Mouse (Mus musculus) spleen, embryonic (tissue): ENCODE results near the gene Dlgap3.

ENCODE experiments used
- CTCF ChIA-PET: fragments of 350-600 bp; sonication (Branson Sonifier 250); formaldehyde crosslinking; loops from one replicate; lab custom pipeline; 2022; lab: Charles Lee

The Dlgap3 gene

DNA sequence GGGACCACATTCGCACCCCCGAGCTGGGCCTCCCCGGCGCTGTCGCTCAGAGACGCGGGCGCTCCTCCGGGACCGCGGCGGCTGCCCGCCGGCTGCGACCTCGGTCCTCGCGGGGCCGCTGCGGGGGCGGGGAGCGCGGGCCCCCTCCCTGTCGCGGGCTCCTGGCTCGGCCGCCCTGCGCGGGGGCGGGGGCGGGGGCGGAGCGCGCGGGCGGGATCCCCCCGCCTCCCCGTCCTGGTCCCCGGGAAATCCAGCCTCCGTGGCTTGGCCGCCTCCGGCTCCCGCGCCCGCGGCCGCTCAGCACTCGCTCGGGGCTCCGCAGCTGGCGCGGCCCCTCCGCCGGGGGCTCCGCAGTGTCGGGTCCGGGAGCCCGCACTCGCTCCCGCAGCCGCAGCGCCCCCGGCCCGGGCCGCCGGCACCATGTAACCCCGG, at the start of gene Dlgap3:
Dlgap3 (plus strand) TSS at position 291 of the 432 bp plus-strand sequence.
- CTCF ChIA-PET = no interaction called here

DNA sequence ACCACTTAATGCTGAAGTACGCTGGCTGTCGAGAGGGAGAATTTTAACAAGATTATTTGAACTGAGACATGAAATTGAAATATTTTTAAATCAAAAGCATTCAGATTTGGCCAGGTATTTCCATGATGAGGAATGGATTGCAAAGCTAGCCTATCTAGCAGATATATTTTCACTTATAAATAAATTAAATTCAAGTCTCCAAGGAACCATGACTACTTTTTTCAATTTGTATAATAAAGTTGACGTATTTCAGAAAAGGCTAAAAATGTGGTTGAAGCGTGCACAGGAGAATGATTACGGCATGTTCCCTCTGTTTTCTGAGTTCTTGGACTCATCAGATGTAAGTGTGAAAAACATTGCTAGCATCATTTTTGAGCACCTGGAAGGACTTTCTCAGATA, 45.6 kb upstream of the Dlgap3 start, which contains the start of gene Tmem35b:
Tmem35b (plus strand) TSS at position 301 of the 400 bp plus-strand sequence.
- CTCF ChIA-PET = no interaction called here

DNA sequence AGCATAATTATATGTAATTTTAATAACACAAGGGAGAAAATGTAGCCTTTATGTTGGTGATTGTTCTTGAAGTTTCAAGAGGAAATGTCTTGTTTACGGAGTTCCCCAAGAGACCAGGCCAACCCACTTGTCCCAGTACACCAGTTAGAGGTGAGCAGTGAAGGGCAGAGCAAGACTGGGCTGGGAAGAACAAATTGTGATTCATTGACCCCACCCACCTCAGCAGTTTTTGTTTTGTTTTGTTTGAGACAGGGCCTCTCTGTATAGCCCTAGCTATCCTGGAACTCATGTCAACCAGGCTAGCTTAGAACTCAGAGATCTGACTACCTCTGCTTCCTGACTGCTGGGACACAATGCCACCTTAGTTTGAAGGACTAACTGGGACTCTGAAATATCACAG, 44.7 kb upstream of the Dlgap3 start:
- CTCF ChIA-PET = no interaction called here

DNA sequence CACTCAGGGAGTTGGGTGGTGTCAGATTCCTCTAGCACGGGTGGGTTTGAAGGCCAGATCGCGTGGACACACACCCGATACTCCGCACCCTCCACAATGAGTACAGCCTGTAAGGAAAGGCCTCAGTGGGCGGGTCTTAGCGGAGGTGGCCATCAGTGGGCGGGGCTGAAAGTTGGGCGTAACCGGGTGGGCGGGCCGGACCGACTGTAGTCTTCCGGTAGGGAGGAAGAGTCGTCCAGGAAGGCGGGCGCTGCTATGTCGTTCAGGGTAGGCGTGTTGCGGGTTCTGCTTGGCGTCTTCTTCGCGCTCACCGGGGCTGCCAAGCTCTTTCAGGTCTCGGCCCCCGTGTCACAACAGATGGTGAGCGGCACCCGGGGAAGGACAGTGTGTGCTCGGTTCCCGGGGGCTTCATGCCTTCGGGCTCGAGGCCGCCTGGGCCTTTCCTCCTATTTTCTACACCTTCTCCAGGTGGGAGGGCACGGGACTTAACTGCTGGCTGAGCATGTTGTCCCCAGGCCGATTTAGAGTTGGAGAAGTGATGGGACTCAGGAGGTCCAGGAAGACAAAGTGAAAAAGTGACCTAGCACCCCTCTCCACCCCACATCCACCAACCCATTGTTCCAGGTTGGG, 43.1 kb upstream of the Dlgap3 start:
- CTCF ChIA-PET = no interaction called here

DNA sequence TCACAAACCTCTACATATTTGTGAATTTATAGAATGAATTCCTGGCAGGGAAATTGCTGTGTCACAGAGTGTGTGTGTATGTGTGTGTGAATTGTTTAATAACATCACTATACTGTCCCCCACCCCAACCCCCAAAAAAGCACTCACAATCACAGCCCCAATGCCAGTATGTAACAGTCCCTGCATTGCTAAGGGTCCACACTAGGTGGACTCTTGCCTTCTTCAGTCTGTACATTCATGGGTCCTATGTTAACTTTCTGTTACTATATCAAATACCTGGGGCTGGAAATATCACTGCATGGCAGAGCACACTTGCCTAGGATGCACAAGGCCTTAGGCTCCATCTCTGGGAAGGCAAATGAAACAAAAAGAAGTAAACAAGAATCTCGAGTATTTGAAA, 34.3 kb upstream of the Dlgap3 start:
- CTCF ChIA-PET = no interaction called here

DNA sequence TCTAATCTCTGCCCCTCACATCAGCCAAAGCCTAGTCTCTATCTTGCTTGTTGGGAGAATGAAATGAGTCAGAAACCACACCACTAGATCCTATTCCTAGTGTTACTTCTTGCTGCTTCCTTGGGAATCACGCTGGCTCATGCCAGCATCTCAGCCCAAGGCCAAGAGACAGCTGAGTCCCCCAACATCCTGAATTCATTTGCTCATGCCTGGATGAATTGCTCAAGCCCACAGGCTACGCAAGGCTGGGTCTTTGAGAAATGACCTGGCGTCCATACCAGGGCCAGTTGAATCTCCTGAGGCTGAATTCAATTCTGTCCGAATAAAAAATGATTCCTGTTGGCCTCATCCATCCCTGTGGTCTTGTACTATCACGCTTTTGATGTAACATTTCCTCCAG, 31.4 kb upstream of the Dlgap3 start:
- CTCF ChIA-PET = no interaction called here

DNA sequence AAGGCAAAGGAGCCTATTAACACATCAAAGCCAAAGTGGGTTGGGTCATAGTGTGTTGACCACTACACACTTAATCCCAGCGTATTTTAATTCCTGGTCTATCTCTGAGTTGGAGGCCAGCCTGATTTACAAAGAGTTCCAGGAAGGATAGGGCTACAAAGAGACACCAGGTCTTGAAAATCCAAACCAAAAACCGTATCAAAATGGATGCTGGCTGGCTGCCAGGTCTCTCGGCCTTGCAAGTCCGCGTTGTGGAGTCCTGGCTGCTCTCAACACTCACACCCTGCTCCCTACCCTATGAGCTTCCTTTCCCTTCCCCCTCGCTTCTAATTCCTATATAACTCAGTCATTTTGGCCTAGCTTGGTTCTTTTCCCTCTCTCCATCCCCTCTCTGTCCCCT, 30.5 kb upstream of the Dlgap3 start:
- CTCF ChIA-PET = no interaction called here

DNA sequence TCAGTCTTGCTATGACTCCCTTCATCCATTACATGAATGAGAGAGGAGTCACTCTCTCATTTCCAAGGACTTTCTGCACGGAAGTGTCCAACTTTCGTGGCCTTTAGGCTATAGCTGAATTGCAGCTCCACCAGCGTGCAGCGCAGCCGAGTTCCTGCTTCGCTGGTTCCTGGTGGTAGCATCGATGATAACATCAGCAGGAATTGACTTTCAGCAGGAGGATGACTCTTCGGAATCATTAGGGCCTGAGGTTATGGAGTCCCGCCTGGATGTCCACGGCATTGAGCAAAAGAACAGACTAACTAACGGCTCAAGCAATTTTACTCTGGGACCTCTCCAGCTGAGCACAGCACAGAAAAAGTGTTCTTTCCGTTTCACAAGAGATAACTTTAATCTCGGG, 19.0 kb upstream of the Dlgap3 start:
- CTCF ChIA-PET = no interaction called here

DNA sequence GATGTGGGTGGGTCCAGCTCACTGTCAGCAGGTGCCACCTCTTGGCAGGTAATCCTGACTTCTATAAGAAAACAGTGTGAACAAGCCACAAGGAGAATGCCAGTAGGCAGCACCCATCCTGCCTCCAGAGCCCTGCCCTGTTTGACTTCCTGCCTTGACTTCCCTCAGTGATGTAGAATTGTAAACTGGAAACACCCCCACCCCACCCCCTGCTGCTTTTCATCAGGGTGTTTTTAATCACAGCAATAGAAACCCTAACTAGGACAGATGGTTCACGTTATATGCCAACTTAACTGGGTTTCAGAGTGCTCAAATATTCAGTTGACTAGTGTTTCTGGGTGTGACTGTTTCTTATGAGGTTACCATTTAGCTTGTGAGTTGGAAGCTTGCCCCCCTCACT, 15.7 kb upstream of the Dlgap3 start:
- CTCF ChIA-PET = no interaction called here

DNA sequence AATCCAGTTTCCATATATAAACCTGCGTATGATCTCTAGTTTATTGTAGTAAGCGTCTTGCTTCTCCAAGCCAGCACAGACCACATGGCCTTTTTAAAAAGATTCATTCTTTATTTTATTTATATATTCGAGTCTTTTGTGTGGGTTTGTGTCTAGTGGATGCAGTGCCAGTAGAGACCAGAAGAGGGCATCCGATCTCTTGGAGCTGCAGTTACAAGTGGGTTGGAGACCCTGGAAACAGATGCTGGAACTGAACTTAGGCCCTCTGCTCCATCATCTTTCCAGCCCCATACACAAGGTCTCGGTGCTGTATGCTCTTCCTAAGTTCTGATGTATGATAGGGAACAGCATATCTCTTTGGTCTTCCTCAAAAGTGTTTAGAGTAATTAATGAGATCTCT, 13.2 kb upstream of the Dlgap3 start:
- CTCF ChIA-PET = no interaction called here

DNA sequence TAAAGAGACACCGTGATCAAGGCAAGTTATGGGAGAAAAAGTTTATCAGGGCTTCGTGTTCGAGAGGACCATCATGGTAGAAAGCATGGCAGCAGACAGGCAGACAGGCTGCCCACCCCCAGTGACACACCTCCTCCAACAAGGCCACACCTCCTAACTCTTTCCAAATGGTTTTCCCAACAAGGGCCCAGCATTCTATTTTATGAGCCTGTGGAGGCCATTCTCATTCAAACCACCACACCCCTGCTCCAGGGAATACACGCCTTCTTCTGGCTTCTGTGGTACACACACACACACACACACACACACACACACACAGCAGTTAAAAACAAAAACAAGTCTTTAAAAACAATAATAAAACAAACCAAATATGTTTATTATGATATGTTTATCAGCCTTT, 11.3 kb upstream of the Dlgap3 start:
- CTCF ChIA-PET = no interaction called here

DNA sequence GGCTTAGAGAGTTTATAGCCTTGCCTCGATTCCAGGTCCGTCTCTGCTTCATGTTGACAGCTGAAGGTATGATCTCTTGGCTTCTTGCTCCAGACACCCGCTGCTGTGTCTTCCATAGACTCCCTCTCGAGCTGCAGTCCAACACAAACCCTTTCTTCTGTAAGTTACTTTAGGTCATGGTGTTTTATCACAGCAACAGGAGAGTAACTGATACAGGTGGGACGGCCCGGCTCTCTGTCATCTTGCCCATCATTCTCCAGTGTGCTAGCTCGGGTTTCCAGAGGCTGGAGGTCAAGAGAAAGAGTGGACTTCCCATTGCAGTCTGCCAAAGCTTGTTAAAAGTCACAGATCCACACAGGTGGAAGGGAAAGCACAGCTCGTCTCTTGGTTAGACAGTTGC, 5.1 kb upstream of the Dlgap3 start:
- CTCF ChIA-PET = no interaction called here

DNA sequence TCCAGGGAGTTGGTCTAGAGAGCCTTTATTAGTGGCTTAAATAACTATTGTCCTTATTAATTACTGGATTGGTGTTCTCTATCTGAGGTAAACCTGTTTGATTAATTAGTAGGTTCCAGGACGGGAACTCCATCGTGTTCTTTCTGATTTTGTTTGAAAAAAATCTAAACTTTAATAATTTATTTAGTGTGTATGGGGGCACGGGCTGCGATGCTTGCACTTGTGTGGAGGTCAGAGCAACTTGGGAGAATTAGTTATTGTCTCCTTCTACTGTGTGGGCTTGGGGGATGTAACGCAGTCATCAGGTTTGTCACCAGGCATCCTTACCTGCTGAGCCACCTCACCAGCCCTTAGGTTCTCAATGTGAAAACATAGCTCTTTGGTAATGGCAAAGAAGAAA, 1.9 kb upstream of the Dlgap3 start:
- CTCF ChIA-PET = no interaction called here

DNA sequence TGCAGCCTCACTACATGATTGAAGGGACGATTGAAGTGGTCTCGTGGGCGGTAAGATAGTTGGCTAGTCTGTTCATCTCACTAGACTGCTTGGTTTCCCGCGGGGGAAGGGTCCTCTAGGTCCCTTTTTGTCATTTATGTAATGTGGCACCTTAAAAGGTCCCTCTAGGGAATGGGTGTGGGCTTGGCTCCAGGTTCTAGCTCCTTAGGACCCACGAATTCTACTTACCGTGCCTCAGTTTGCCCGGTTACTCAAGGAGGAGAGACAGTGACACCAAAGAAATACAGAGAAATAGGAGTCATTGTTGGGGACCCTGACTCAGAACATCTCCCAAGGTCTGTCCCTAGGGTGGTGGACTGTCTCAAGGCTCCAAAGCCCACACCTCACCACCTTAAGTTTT, 1.3 kb upstream of the Dlgap3 start:
- CTCF ChIA-PET = interaction anchor here (0.7 kb wide), 1 partner anchor 60 kb away, joined by 3 read pairs; no protein-coding TSS in a partner anchor

DNA sequence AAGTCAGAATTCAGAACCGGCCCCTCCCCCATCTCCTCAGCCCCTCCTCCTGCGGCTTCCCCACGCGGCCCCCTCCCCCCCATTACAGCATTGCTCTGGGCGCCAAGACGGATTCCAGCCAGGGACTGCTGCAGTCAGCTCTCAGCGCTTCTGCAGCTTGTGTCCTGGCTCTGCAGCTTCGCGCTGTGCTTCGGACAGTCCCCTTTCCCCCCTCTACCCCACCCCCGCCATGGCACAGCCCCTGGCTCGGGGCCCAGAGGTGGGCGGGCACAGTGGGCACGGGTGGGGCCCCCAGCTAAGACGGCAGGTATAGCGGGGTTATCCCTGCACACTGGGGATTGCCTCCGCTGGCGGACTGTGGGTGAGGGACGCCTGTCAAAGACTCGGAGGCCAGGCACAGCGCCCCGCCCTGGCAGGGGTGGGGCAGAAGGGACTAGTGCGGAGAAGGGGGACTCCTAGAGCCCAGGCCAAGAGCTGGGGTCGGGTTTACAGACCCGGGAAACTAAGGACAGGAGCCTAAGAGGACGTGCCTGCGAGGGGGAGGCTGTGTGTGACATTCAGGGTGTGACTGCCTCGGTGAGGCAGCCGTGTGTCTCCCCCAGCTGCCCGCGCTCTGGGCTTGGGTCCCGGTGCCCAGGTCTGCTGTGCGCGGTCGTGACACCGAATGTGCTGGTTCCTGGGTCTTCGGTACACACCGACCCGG, 642 bp upstream of the Dlgap3 start:
- CTCF ChIA-PET = interaction anchor here (0.7 kb wide), 1 partner anchor 60 kb away, joined by 3 read pairs; no protein-coding TSS in a partner anchor

DNA sequence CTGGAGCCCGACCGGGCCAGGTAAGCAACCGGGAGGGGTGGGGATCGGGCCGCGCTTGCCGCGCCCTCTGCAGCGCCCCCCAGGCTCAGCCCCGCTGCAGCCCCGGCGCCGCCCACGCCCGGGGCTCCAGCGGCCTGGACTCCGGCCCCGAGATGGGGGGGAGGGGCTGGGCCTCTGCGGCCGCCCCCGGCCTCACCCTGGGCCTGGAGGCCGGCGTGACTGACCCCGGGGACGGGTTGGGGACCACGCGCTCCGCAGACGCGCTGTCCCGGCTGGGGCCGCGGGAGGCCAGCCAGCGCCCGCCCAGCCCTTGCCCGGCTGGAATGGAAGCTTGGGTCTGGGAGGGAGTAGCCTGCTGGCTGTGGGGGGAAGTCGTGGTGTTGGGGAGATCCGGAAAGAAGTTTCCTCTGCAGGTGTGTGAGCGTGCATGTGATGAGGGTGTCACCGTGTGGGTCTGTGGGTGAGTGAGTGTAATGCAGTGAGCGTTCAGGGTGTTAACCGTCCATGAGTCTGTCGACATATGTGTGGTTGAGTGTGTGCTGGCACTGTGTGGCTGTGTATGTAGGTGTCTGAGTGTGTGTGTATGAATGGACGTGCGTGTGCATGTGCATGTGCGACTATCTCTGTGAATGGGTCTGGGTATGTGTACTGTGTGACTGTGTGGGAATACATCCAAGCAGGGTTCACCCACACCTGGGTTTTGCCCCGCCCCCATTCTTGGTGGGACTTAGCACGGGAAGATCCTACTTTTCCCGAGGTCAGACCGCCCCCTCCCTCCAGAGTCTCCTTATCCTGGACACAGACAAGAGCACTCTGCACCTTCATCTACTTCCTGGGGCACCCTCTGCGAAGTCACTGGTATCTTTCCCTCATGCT, 580 bp downstream of the Dlgap3 start:
- CTCF ChIA-PET = no interaction called here

DNA sequence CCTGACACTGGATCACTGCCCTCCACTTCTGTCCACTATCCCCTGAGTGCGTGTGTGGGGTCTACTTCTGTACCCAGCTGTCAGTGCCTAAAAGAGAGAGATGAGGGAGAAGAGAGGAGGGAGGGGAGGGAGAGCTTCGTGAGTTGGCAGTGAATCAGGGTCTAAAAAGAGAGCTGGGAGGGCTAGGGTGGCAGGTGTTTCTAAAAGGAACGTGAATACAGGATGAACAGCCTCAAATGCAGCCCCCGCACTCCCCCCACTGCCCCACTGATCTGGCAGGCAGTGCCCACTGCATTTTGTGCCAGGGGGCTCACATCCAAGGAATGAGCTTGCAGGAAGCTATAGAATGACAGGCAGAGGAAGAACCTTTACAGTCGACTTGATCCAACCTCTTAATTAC, 1.9 kb downstream of the Dlgap3 start:
- CTCF ChIA-PET = no interaction called here

DNA sequence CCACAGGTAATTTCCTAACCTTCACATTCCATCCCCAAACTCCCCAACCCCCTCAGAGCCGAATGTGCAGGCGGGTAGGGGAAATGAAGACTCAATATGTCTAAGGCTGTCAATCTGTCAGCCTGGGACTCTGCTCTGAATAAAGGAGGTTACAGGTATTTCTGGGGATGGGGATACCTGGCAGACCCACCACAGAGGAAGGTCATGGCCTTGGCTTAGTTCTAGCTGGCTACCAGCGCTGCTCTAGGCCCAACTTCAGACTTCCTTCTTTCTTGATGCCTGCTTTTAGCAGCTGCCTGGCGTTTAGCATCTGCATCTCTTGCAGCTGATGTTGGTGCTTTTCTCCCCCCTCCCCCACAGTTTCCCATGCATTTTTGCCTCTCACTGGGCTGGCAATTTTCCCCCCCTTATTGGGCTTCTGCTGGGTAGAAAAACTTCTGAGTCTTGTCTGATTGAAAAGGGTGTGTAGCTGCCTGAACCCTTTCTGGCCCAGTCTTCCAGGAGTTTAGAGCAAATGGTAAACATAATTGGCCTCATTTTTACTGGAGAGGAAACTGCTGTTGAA, 2.4 kb downstream of the Dlgap3 start:
- CTCF ChIA-PET = no interaction called here

DNA sequence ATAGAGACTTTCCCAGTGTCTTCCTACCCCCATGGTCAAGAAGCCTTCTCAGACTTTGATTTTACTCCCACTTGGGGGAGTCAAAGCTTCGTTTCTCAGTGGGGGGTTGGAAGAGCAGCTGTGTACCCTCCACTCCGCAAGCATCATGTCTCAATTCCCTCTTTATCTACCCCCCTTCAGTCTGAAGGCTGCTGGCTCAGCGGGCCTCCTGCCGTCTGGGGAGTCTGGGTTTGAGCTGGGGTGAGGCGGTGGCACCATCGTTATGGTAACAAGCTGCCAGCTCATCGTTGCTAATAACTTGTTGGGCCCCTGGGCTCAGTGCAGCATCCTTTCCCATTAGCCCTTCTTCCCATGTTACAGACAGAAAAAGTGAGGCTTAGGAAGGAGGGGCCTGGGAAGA, 3.1 kb downstream of the Dlgap3 start:
- CTCF ChIA-PET = interaction anchor here (0.7 kb wide), 1 partner anchor 68 kb away, joined by 7 read pairs; no protein-coding TSS in a partner anchor

DNA sequence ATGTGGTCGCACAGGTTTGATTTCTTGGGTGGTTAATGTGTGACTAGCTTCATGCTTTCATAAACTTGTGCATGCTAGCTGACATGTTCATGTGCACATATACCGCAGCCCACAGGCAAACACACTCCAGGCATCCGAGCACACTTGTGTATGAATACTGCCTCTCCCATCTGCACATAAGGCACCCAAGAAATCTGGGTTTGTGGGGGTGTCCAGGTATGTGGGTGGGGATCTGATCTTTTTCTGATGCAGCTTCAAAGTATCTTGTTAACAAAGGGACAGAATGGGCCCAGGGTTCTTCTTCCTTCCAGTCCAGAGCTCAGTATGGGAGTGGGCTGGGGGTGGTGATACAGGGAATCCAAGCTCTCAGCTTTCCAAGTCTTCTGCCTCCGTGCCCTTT, 3.6 kb downstream of the Dlgap3 start:
- CTCF ChIA-PET = no interaction called here

DNA sequence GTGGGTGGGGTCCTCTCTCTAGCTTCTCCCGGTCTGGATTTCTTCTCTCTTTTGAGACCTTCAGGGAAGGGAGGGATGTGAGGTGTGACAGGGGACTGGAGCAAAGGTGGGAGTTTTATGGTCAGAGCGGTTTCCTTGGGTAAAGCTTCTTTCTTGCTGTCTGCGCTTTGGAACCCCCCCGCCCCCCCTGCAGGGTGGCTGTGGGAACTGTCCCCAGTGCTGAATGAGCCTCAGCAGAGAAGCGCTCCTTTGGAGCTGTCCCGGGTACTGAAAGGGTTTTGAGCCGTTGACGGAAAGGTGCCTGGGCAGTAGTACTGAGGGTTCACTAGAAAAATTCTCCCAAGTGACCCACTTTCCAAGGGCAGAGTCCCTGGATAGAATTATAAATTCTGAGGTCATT, 4.5 kb downstream of the Dlgap3 start:
- CTCF ChIA-PET = interaction anchor here (0.7 kb wide), 1 partner anchor 27 kb away, joined by 12 read pairs; no protein-coding TSS in a partner anchor
